Mouse (Mus musculus) myocyte (in vitro differentiated cells): ENCODE measurements at regions not wholly inside any gene's neighbourhood (a gene's known extent, or its start where the extent isn't known, plus 50 kb on each side); places are given as distances from the start of the nearest gene placed in this dataset.

Experiments used
- H3K27me3 ChIP-seq: one replicate; pipeline ENCODE4 v1.6.1; 2011; ENCODE audit not compliant: control insufficient read depth, insufficient read depth, insufficient read length
- H3K36me3 ChIP-seq: one replicate; pipeline ENCODE4 v1.6.1; 2011; ENCODE audit not compliant: control insufficient read depth, insufficient read depth
- H3K4me2 ChIP-seq: one replicate; pipeline ENCODE4 v1.6.1; 2011; ENCODE audit warnings: low read depth, control low read depth
- H3K4me3 ChIP-seq: one replicate; pipeline ENCODE4 v1.5.1; 2011; ENCODE audit warnings: mild to moderate bottlenecking, control low read depth, moderate library complexity
- H3K79me2 ChIP-seq: one replicate; pipeline ENCODE4 v1.6.1; 2011; ENCODE audit not compliant: control insufficient read depth, insufficient read depth
- H3ac ChIP-seq: one replicate; pipeline ENCODE4 v1.6.1; 2011; ENCODE audit not compliant: control insufficient read depth, insufficient read length
- CEBPB ChIP-seq: IDR thresholded peaks from 2 replicates; pipeline ENCODE4 v1.6.1; 2011; ENCODE audit warnings: mild to moderate bottlenecking, moderate library complexity; ENCODE audit not compliant: poor library complexity, insufficient read depth, severe bottlenecking
- E2F4 ChIP-seq: IDR thresholded peaks from one replicate; pipeline ENCODE4 v1.6.1; 2011; ENCODE audit warnings: mild to moderate bottlenecking, control low read depth, moderate library complexity; ENCODE audit not compliant: insufficient read depth
- MAX ChIP-seq: IDR thresholded peaks from one replicate; pipeline ENCODE4 v1.6.1; 2011; ENCODE audit warnings: low read depth, mild to moderate bottlenecking, control low read depth
- MYOD1 ChIP-seq, 3 experiments: IDR thresholded peaks; one replicate each; pipeline ENCODE4 v1.6.1; 2011; ENCODE audit warnings: control low read depth in 2 of 3, low read depth in 2 of 3, mild to moderate bottlenecking in 2 of 3, moderate library complexity in 1 of 3; ENCODE audit not compliant: insufficient read length in 2 of 3, control insufficient read depth in 1 of 3
- MYOG ChIP-seq, 3 experiments: IDR thresholded peaks; one replicate each; pipeline ENCODE4 v1.6.1; 2011; ENCODE audit warnings: control low read depth in 2 of 3, low read depth in 2 of 3, mild to moderate bottlenecking in 2 of 3; ENCODE audit not compliant: insufficient read length in 2 of 3, control insufficient read depth in 1 of 3, insufficient read depth in 1 of 3
- POLR2A ChIP-seq: IDR thresholded peaks from one replicate; pipeline ENCODE4 v1.6.1; 2011; ENCODE audit warnings: low read depth, mild to moderate bottlenecking, control low read depth, moderate library complexity; ENCODE audit not compliant: insufficient read length
- POLR2AphosphoS2 ChIP-seq: IDR thresholded peaks from one replicate; pipeline ENCODE4 v1.6.1; 2011; ENCODE audit warnings: low read depth, control low read depth; ENCODE audit not compliant: insufficient read length
- REST ChIP-seq: IDR thresholded peaks from one replicate; pipeline ENCODE4 v1.6.1; 2011; ENCODE audit warnings: mild to moderate bottlenecking, control low read depth, moderate library complexity; ENCODE audit not compliant: insufficient read depth, insufficient read length
- SRF ChIP-seq: IDR thresholded peaks from one replicate; pipeline ENCODE4 v1.6.1; 2011; ENCODE audit warnings: low read depth; ENCODE audit not compliant: control insufficient read depth, insufficient read length
- TCF12 ChIP-seq: IDR thresholded peaks from one replicate; pipeline ENCODE4 v1.6.1; 2011; ENCODE audit warnings: mild to moderate bottlenecking, control low read depth; ENCODE audit not compliant: poor library complexity, insufficient read depth, severe bottlenecking
- TCF3 ChIP-seq: IDR thresholded peaks from one replicate; pipeline ENCODE4 v1.6.1; 2011; ENCODE audit warnings: low read depth, control low read depth; ENCODE audit not compliant: insufficient read length
- USF1 ChIP-seq: IDR thresholded peaks from one replicate; pipeline ENCODE4 v1.6.1; 2011; ENCODE audit warnings: low read depth, mild to moderate bottlenecking, control low read depth, moderate library complexity

DNA sequence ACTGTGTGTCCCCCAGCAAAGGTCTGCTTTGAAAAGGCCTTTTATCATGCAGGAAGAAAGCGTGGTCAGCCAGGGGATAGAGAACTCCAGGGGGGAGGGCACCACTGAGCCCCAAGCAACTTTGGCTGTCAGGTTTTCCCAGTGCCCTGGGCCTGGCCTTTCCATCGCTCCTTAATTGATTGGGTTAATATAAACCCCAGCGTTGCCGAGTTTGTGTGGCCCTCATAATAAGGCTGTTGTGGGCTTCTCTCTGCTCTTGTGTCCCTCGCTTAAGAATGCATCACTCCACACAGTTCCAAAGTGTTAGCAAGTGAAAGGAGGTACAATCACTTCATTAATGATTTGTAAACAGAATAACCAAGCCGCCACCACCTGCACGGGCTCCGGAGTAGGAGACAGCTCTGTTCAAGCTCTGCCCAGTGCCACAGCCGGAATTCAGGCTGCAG is 455.5 kb downstream of the Irx1 start:
- TF ChIP-seq POLR2AphosphoS2 (no peak), TCF12 (no peak), E2F4 (no peak), SRF (no peak), MYOG (IDR thresholded peaks at IDR 0.05; ENCODE audit: control insufficient read depth in 1 of 3, insufficient read depth in 1 of 3, insufficient read length in 2 of 3, low read depth in 2 of 3) (no peak), REST (no peak), MYOD1 (IDR thresholded peaks at IDR 0.05; ENCODE audit: control insufficient read depth in 1 of 3, insufficient read length in 2 of 3, low read depth in 2 of 3) (no peak), CEBPB (no peak), POLR2A (no peak), TCF3 (no peak), MAX (no peak), USF1 (no peak)
- H3K27me3 ChIP-seq = no peaks in the 10 kb centered on the region
- no peak overlapping the region for H3K4me3 ChIP-seq
- no peaks in the 10 kb centered on the region for H3K36me3 ChIP-seq
- H3ac ChIP-seq = no peak overlapping the region
- H3K79me2 ChIP-seq = no peaks in the 10 kb centered on the region
- no peak overlapping the region for H3K4me2 ChIP-seq

- Histone ChIP-seq H3K4me3 (no peak overlapping the region), H3K36me3 (no peaks in the 10 kb centered on the region), H3K79me2 (no peaks in the 10 kb centered on the region), H3K27me3 (no peaks in the 10 kb centered on the region), H3K4me2 (no peak overlapping the region), H3ac (no peak overlapping the region)
- TF ChIP-seq MYOG (IDR thresholded peaks at IDR 0.05; ENCODE audit: control insufficient read depth in 1 of 3, insufficient read depth in 1 of 3, insufficient read length in 2 of 3, low read depth in 2 of 3) (no peak), POLR2AphosphoS2 (no peak)
Measured at GRCm38 (mm10) chr13:71507421-71507931, 456.0 kb downstream of the Irx1 start.

- no peaks in the 10 kb centered on the region for H3K36me3 ChIP-seq
- H3ac ChIP-seq = no peak overlapping the region
- TF ChIP-seq MAX (no peak), POLR2AphosphoS2 (no peak), TCF3 (no peak), REST (no peak), POLR2A (no peak)
- H3K4me2 ChIP-seq = no peak overlapping the region
- no peaks in the 10 kb centered on the region for H3K27me3 ChIP-seq
- no peaks in the 10 kb centered on the region for H3K79me2 ChIP-seq
- H3K4me3 ChIP-seq = no peak overlapping the region
Measured at GRCm38 (mm10) chr13:71506777-71507176, 456.7 kb downstream of the Irx1 start.

- TF ChIP-seq USF1 (no peak), E2F4 (no peak), POLR2A (no peak), POLR2AphosphoS2 (no peak), TCF3 (no peak), CEBPB (no peak), TCF12 (no peak), SRF (no peak), MYOD1 (IDR thresholded peaks at IDR 0.05; ENCODE audit: control insufficient read depth in 1 of 3, insufficient read length in 2 of 3, low read depth in 2 of 3) (no peak)
Measured at GRCm38 (mm10) chr13:71489773-71490172, 473.8 kb downstream of the Irx1 start.

DNA sequence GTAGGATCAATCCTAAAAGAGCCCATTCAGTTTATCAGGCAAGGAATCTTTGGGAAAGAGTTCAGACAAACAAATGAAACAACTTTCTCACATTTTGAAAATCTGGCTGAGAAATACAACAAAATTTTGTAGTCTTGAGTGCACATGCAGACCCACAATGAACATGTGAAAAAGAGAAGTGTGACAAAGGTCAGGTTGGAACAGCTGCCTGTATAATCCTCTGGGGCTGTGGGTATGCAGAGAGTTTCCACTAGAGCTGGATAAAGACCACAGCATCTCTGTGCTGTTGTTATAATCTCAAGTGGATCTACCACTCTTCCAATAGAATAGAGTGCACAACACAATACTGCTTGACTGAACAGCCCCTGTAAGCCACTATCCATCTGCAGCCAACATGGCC is 482.3 kb downstream of the Irx1 start:
- no peaks in the 10 kb centered on the region for H3K27me3 ChIP-seq
- H3ac ChIP-seq = no peak overlapping the region

More at GRCm38 (mm10) chr13:71489773-71490172, 473.8 kb downstream of the Irx1 start:
- Histone ChIP-seq H3K79me2 (no peaks in the 10 kb centered on the region), H3K36me3 (no peaks in the 10 kb centered on the region), H3K4me2 (no peak overlapping the region), H3K4me3 (no peak overlapping the region), H3ac (no peak overlapping the region), H3K27me3 (no peaks in the 10 kb centered on the region)

GRCm38 (mm10) chr13:71461552-71461951 is 502.0 kb downstream of the Irx1 start:
- H3K79me2 ChIP-seq = no peaks in the 10 kb centered on the region

More for the DNA sequence above, 482.3 kb downstream of the Irx1 start:
- no peak overlapping the region for H3K4me3 ChIP-seq
- no peak for TF ChIP-seq POLR2A
- no peak for TF ChIP-seq MYOG (IDR thresholded peaks at IDR 0.05; ENCODE audit: control insufficient read depth in 1 of 3, insufficient read depth in 1 of 3, insufficient read length in 2 of 3, low read depth in 2 of 3)
- no peak for TF ChIP-seq USF1
- no peak for TF ChIP-seq MAX
- no peak overlapping the region for H3K4me2 ChIP-seq
- H3K36me3 ChIP-seq = no peaks in the 10 kb centered on the region
- H3K79me2 ChIP-seq = no peaks in the 10 kb centered on the region

More at GRCm38 (mm10) chr13:71461552-71461951, 502.0 kb downstream of the Irx1 start:
- no peaks in the 10 kb centered on the region for H3K36me3 ChIP-seq
- no peak overlapping the region for H3K4me3 ChIP-seq
- no peak overlapping the region for H3ac ChIP-seq
- TF ChIP-seq MYOD1 (IDR thresholded peaks at IDR 0.05; ENCODE audit: control insufficient read depth in 1 of 3, insufficient read length in 2 of 3, low read depth in 2 of 3) (no peak), MAX (no peak), POLR2A (no peak), TCF3 (no peak), E2F4 (no peak), POLR2AphosphoS2 (no peak), MYOG (IDR thresholded peaks at IDR 0.05; ENCODE audit: control insufficient read depth in 1 of 3, insufficient read depth in 1 of 3, insufficient read length in 2 of 3, low read depth in 2 of 3) (no peak), USF1 (no peak)
- H3K27me3 ChIP-seq = no peaks in the 10 kb centered on the region
- no peak overlapping the region for H3K4me2 ChIP-seq
